Mouse (Mus musculus) erythroblast, adult 5-6 weeks (primary cell): ENCODE data around the gene Foxk2. TPM values are rescaled to one million over a fixed set of nuclear protein-coding genes. Genes with fewer than 3 reads are reported as not detected.

Experiments used
- ATAC-seq: replicated peaks from 2 replicates; pipeline ENCODE4 v1.8.0; 2016; ENCODE audit warnings: moderate number of reproducible peaks, mild to moderate bottlenecking, moderate TSS enrichment, inconsistent platforms; ENCODE audit not compliant: poor library complexity, low FRiP score, severe bottlenecking
- total RNA-seq, 2 experiments: library from RNA; stranded (forward) in 1 of 2; stranded (reverse) in 1 of 2; fragments of 150-400 nt in 1 of 2; fragments of 200-764, 138-1000 nt in 1 of 2; gene quantifications; 2 replicates each; pipeline versions ENCODE4 v1.2.3 to v1.2.4; 2015 to 2017; ENCODE audit warnings: low replicate concordance in 2 of 2

Foxk2 gene
- total RNA-seq, 2 experiments from 2014 or later: 6.1 to 7.1 TPM

- peak; percentile 65 for ATAC-seq
Observed at GRCm38 (mm10) chr11:121353326-121354090, 93.7 kb downstream of the Foxk2 start.

GRCm38 (mm10) chr11:121354091-121354707 is 94.4 kb downstream of the Foxk2 start, which contains the start of gene Wdr45b:
Gene Wdr45b (minus strand): TSS chr11:121354445.
- ATAC-seq: peak; percentile 92

Other genes with a start within 250 kb of the Foxk2 start
- gene Cd7, start 220.6 kb upstream of the Foxk2 start, total RNA-seq (2015; ENCODE audit: low replicate concordance): 5.9 TPM in 1 of 2 replicates, not detected in the other
- 4.8 TPM in 1 of 2 replicates, not detected in the other for gene Cd7, start 220.6 kb upstream of the Foxk2 start, total RNA-seq (2017; ENCODE audit: low replicate concordance)
- not detected in 2 replicates for gene Sectm1b, start 196.4 kb upstream of the Foxk2 start, total RNA-seq (2015; ENCODE audit: low replicate concordance)
- not detected in 2 replicates for gene Sectm1b, start 196.4 kb upstream of the Foxk2 start, total RNA-seq (2017; ENCODE audit: low replicate concordance)
- not detected in 2 replicates for gene Sectm1a, start 178.8 kb upstream of the Foxk2 start, total RNA-seq (2015; ENCODE audit: low replicate concordance)
- not detected in 2 replicates for gene Sectm1a, start 178.8 kb upstream of the Foxk2 start, total RNA-seq (2017; ENCODE audit: low replicate concordance)
- gene Tex19.2, start 141.3 kb upstream of the Foxk2 start, total RNA-seq (2015; ENCODE audit: low replicate concordance): not detected in 2 replicates
- not detected in 2 replicates for gene Tex19.2, start 141.3 kb upstream of the Foxk2 start, total RNA-seq (2017; ENCODE audit: low replicate concordance)
- not detected in 2 replicates for gene Tex19.1, start 113.8 kb upstream of the Foxk2 start, total RNA-seq (2015; ENCODE audit: low replicate concordance)
- gene Tex19.1, start 113.8 kb upstream of the Foxk2 start, total RNA-seq (2017; ENCODE audit: low replicate concordance): not detected in 2 replicates
- gene Uts2r, start 99.7 kb upstream of the Foxk2 start, total RNA-seq (2015; ENCODE audit: low replicate concordance): not detected in 2 replicates
- not detected in 2 replicates for gene Uts2r, start 99.7 kb upstream of the Foxk2 start, total RNA-seq (2017; ENCODE audit: low replicate concordance)
- 0.84 and 6.9 TPM in 2 replicates for gene Hexdc, start 55.6 kb upstream of the Foxk2 start, total RNA-seq (2015; ENCODE audit: low replicate concordance)
- gene Hexdc, start 55.6 kb upstream of the Foxk2 start, total RNA-seq (2017; ENCODE audit: low replicate concordance): 0.51 and 3.9 TPM in 2 replicates
- gene Ogfod3, start 55.3 kb upstream of the Foxk2 start, total RNA-seq (2015; ENCODE audit: low replicate concordance): 0.77 and 1.0 TPM in 2 replicates
- gene Ogfod3, start 55.3 kb upstream of the Foxk2 start, total RNA-seq (2017; ENCODE audit: low replicate concordance): 2.6 TPM in 2 replicates
- gene Cybc1, start 30.7 kb upstream of the Foxk2 start, total RNA-seq (2015; ENCODE audit: low replicate concordance): 4.6 and 24.7 TPM in 2 replicates
- gene Cybc1, start 30.7 kb upstream of the Foxk2 start, total RNA-seq (2017; ENCODE audit: low replicate concordance): 16.6 and 16.9 TPM in 2 replicates
- 145 and 154 TPM in 2 replicates for gene Narf, start 22.7 kb upstream of the Foxk2 start, total RNA-seq (2015; ENCODE audit: low replicate concordance)
- gene Narf, start 22.7 kb upstream of the Foxk2 start, total RNA-seq (2017; ENCODE audit: low replicate concordance): 264 and 277 TPM in 2 replicates
- 10.6 and 14.4 TPM in 2 replicates for gene Wdr45b, start 94.5 kb downstream of the Foxk2 start, total RNA-seq (2015; ENCODE audit: low replicate concordance)
- 19.2 and 22.6 TPM in 2 replicates for gene Wdr45b, start 94.5 kb downstream of the Foxk2 start, total RNA-seq (2017; ENCODE audit: low replicate concordance)
- not detected in 2 replicates for gene Rab40b, start 128.3 kb downstream of the Foxk2 start, total RNA-seq (2015; ENCODE audit: low replicate concordance)
- not detected in 2 replicates for gene Rab40b, start 128.3 kb downstream of the Foxk2 start, total RNA-seq (2017; ENCODE audit: low replicate concordance)
- 76.1 and 78.2 TPM in 2 replicates for gene Fn3krp, start 161.4 kb downstream of the Foxk2 start, total RNA-seq (2015; ENCODE audit: low replicate concordance)
- gene Fn3krp, start 161.4 kb downstream of the Foxk2 start, total RNA-seq (2017; ENCODE audit: low replicate concordance): 150 and 165 TPM in 2 replicates
- 159 and 182 TPM in 2 replicates for gene Fn3k, start 174.9 kb downstream of the Foxk2 start, total RNA-seq (2015; ENCODE audit: low replicate concordance)
- gene Fn3k, start 174.9 kb downstream of the Foxk2 start, total RNA-seq (2017; ENCODE audit: low replicate concordance): 220 and 265 TPM in 2 replicates
- gene Tbcd, start 192.0 kb downstream of the Foxk2 start, total RNA-seq (2015; ENCODE audit: low replicate concordance): 67.3 and 91.8 TPM in 2 replicates
- 76.7 and 101 TPM in 2 replicates for gene Tbcd, start 192.0 kb downstream of the Foxk2 start, total RNA-seq (2017; ENCODE audit: low replicate concordance)